In the genomic region with DNA sequence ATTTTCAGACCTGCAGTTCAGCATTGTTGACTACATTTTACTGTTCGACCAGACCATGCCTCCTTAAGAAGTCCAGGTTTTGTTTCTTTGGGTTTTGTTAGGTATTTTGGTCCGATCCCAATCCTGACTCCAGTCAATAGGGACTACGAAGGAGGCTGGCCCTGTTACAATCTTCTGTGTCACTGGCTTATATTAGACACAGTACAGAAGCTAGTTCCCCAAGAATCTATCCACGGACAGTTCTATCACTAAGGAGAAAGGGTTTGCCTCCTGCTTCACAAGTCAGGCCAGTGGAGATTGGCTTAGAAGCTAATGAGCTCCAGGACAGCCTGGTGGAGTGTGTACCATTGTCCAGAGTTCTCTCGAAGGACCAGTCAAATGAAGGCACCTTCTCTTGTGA, we compare ENCODE assay signal across 10 mouse cellular contexts. TPM values are rescaled to one million over a fixed set of nuclear protein-coding genes. Genes with fewer than 3 reads are reported as not detected.
DNase-seq lines count a peak whose midpoint lies in the region; ATAC-seq and TF ChIP-seq lines count a peak whose summit lies in the region.
"Had no signal": no experiment of that assay in that cellular context is flagged by ENCODE, and none has a peak within 500 bp of the region (broad histone marks: within the 10 kb centered on the region; RNA-seq: fewer than 3 reads in every experiment).

No protein-coding gene starts in this region.

- no peak for ATAC-seq in kidney, embryonic 15.5 days (replicated peaks; ENCODE audit: low FRiP score)
- ATAC-seq in intestine, embryonic 16.5 days: no peak
- ATAC-seq in stomach, postnatal 0 days (ENCODE audit: low FRiP score, low TSS enrichment): no peak
- ATAC-seq in forebrain, embryonic 11.5 days (replicated peaks; ENCODE audit: low FRiP score): no peak

- peak overlapping the region; percentile 26; the same call in 1 of the 2 replicates for H3K9ac ChIP-seq in kidney, embryonic 15.5 days
- no peak overlapping the region for H3K9ac ChIP-seq in intestine, embryonic 16.5 days (ENCODE audit: low read depth, low read length)
- H3K9ac ChIP-seq in stomach, postnatal 0 days (ENCODE audit: low read length): no peak overlapping the region
- no peak overlapping the region for H3K9ac ChIP-seq in forebrain, embryonic 11.5 days (ENCODE audit: low read length)
- H3K9ac ChIP-seq: forebrain, embryonic 12.5 days had no signal

- TF ChIP-seq EP300 in stomach, postnatal 0 days (optimal IDR thresholded peaks at IDR 0.05): no peak

- DNase-seq in kidney, adult 2 months: no peak
- DNase-seq in thymus, adult 2 months: no peak
- DNase-seq in thymus, postnatal 36 days: no peak
- DNase-seq in stomach, postnatal 0 days (ENCODE audit: low spot score): no peak
- no peak for DNase-seq in cerebellum, adult 9-10 months
- DNase-seq in forebrain, embryonic 11.5 days (ENCODE audit: low spot score): no peak
- DNase-seq: midbrain, embryonic 14.5 days had no signal

- H3K27me3 ChIP-seq in kidney, embryonic 15.5 days: peaks cover 8% of the 10 kb centered on the region; the same call in 1 of the 2 replicates
- H3K27me3 ChIP-seq in kidney, adult 2 months (replicated peaks; ENCODE audit: control insufficient read depth, insufficient read depth, low read length): no peaks in the 10 kb centered on the region
- no peaks in the 10 kb centered on the region for H3K27me3 ChIP-seq in thymus, adult 2 months (ENCODE audit: control insufficient read depth, insufficient read depth, low read length)
- no peaks in the 10 kb centered on the region; the same call in 1 of the 2 replicates for H3K27me3 ChIP-seq in intestine, embryonic 16.5 days (replicated peaks; ENCODE audit: control insufficient read depth, insufficient read depth, low read length)
- no peaks in the 10 kb centered on the region for H3K27me3 ChIP-seq in stomach, postnatal 0 days (ENCODE audit: control insufficient read depth, insufficient read depth, low read length)
- no peaks in the 10 kb centered on the region for H3K27me3 ChIP-seq in forebrain, embryonic 11.5 days (ENCODE audit: control insufficient read depth, insufficient read depth, low read length)

- no peaks in the 10 kb centered on the region for H3K36me3 ChIP-seq in kidney, embryonic 15.5 days
- H3K36me3 ChIP-seq in kidney, adult 2 months (ENCODE audit: control insufficient read depth, insufficient read depth, low read length): no peaks in the 10 kb centered on the region
- no peaks in the 10 kb centered on the region; the same call in 1 of the 2 replicates for H3K36me3 ChIP-seq in thymus, adult 2 months (ENCODE audit: control insufficient read depth, insufficient read depth, low read length)
- no peaks in the 10 kb centered on the region for H3K36me3 ChIP-seq in intestine, embryonic 16.5 days (ENCODE audit: control insufficient read depth, insufficient read depth, low read length)
- H3K36me3 ChIP-seq in stomach, postnatal 0 days (ENCODE audit: control insufficient read depth, insufficient read depth, low read length): no peaks in the 10 kb centered on the region
- no peaks in the 10 kb centered on the region for H3K36me3 ChIP-seq in forebrain, embryonic 11.5 days (ENCODE audit: control insufficient read depth, insufficient read depth, low read length)
- H3K36me3 ChIP-seq: forebrain, embryonic 12.5 days had no signal

- H3K4me2 ChIP-seq in kidney, embryonic 15.5 days: peak overlapping the region; percentile 79
- H3K4me2 ChIP-seq in intestine, embryonic 16.5 days (ENCODE audit: low read depth, low read length): 0 out of 2 replicates have a peak overlapping the region, but pooled peaks have one; percentile 16
- peak overlapping the region; percentile 52 for H3K4me2 ChIP-seq in stomach, postnatal 0 days (replicated peaks; ENCODE audit: low read depth)
- no peak overlapping the region for H3K4me2 ChIP-seq in forebrain, embryonic 11.5 days (ENCODE audit: low read depth, low read length, severe bottlenecking)
- H3K4me2 ChIP-seq: forebrain, embryonic 12.5 days had no signal

- no peak for TF ChIP-seq CTCF in kidney, adult 2 months (conservative IDR thresholded peaks at IDR 0.05; ENCODE audit: insufficient read depth, insufficient read length, low read depth, low read length)
- TF ChIP-seq CTCF in thymus, adult 2 months (IDR thresholded peaks at IDR 0.05; ENCODE audit: borderline replicate concordance, control insufficient read depth, extremely low read depth, insufficient read depth, low read length, poor library complexity): no peak
- no peak for TF ChIP-seq CTCF in stomach, postnatal 0 days (IDR thresholded peaks at IDR 0.05; ENCODE audit: low read depth)

- peaks cover 25% of the 10 kb centered on the region for H3K4me1 ChIP-seq in kidney, embryonic 15.5 days
- peaks cover 5% of the 10 kb centered on the region; the same call in 1 of the 2 replicates for H3K4me1 ChIP-seq in kidney, adult 2 months (ENCODE audit: control insufficient read depth, insufficient read depth, low read length)
- H3K4me1 ChIP-seq in thymus, adult 2 months (replicated peaks; ENCODE audit: control insufficient read depth, insufficient read depth, low read length): peaks cover 31% of the 10 kb centered on the region
- peaks cover 6% of the 10 kb centered on the region for H3K4me1 ChIP-seq in intestine, embryonic 16.5 days (ENCODE audit: control insufficient read depth, insufficient read depth, low read length)
- H3K4me1 ChIP-seq in stomach, postnatal 0 days (replicated peaks; ENCODE audit: control insufficient read depth, insufficient read depth): 0 out of 2 replicates have a peak, but pooled peaks cover 4% of the 10 kb centered on the region
- H3K4me1 ChIP-seq in forebrain, embryonic 11.5 days (replicated peaks; ENCODE audit: control insufficient read depth, insufficient read depth, low read length): peaks cover 6% of the 10 kb centered on the region

- 80% methylated on average over 5 of the region's 5 CpGs for WGBS in kidney, embryonic 15.5 days
- WGBS in kidney, adult 2 months: 61% methylated on average over 5 of the region's 5 CpGs
- WGBS in thymus, adult 2 months: 4% methylated on average over 5 of the region's 5 CpGs
- 80% methylated on average over 5 of the region's 5 CpGs for WGBS in intestine, embryonic 16.5 days
- WGBS in stomach, postnatal 0 days: 72% methylated on average over 5 of the region's 5 CpGs
- 84% methylated on average over 5 of the region's 5 CpGs for WGBS in forebrain, embryonic 11.5 days

- H3K4me3 ChIP-seq in kidney, embryonic 15.5 days (replicated peaks): peak overlapping the region; percentile 50
- no peak overlapping the region for H3K4me3 ChIP-seq in kidney, adult 2 months (ENCODE audit: insufficient read depth, low read depth, low read length)
- peak overlapping the region; percentile 76 for H3K4me3 ChIP-seq in thymus, adult 2 months (ENCODE audit: control insufficient read depth, insufficient read depth, low read length)
- H3K4me3 ChIP-seq in intestine, embryonic 16.5 days (ENCODE audit: low read length): peak overlapping the region; percentile 44
- peak overlapping the region; percentile 34; the same call in 1 of the 2 replicates for H3K4me3 ChIP-seq in stomach, postnatal 0 days (ENCODE audit: low read depth, low read length)
- no peak overlapping the region for H3K4me3 ChIP-seq in forebrain, embryonic 11.5 days (ENCODE audit: low read depth, low read length)
- H3K4me3 ChIP-seq: forebrain, embryonic 12.5 days had no signal

- no peak overlapping the region for H3K27ac ChIP-seq in kidney, embryonic 15.5 days
- H3K27ac ChIP-seq in kidney, adult 2 months (ENCODE audit: insufficient read depth, low read depth, low read length): no peak overlapping the region
- H3K27ac ChIP-seq in thymus, adult 2 months (ENCODE audit: control insufficient read depth, insufficient read depth, low read length): peak overlapping the region; percentile 77
- H3K27ac ChIP-seq in intestine, embryonic 16.5 days (ENCODE audit: low read length): no peak overlapping the region
- no peak overlapping the region for H3K27ac ChIP-seq in stomach, postnatal 0 days (replicated peaks)
- no peak overlapping the region for H3K27ac ChIP-seq in forebrain, embryonic 11.5 days (ENCODE audit: low read depth, low read length)
- H3K27ac ChIP-seq: forebrain, embryonic 12.5 days had no signal

- TF ChIP-seq POLR2A in kidney, adult 2 months (IDR thresholded peaks at IDR 0.05; ENCODE audit: low read depth, low read length): no peak
- TF ChIP-seq POLR2A in thymus, adult 2 months (IDR thresholded peaks at IDR 0.05; ENCODE audit: control insufficient read depth, extremely low read depth, insufficient read depth, low read length, poor library complexity): no peak

- H3K9me3 ChIP-seq in kidney, embryonic 15.5 days (replicated peaks): no peaks in the 10 kb centered on the region
- no peaks in the 10 kb centered on the region for H3K9me3 ChIP-seq in intestine, embryonic 16.5 days (ENCODE audit: control insufficient read depth, low read length)
- no peaks in the 10 kb centered on the region for H3K9me3 ChIP-seq in stomach, postnatal 0 days (ENCODE audit: control insufficient read depth, low read length)
- H3K9me3 ChIP-seq in forebrain, embryonic 11.5 days (ENCODE audit: control insufficient read depth, low read length): no peaks in the 10 kb centered on the region
- H3K9me3 ChIP-seq: forebrain, embryonic 12.5 days had no signal

RNA-seq across cellular contexts. Expression of gene Nrros, which starts 1.5 kb away (rescaled TPM):
- 17.7 and 17.8 TPM in 2 replicates for polyA plus RNA-seq in kidney, embryonic 15.5 days (2015; fragmentation: Nextera tagmentation; extraction: Ambion mirVana)
- 7.9 and 11.6 TPM in 2 replicates for polyA plus RNA-seq in kidney, adult 2 months (2012; rRNA removed)
- polyA plus RNA-seq in thymus, adult 2 months (2012; rRNA removed): 148 and 157 TPM in 2 replicates
- polyA plus RNA-seq in intestine, embryonic 16.5 days (2015; fragmentation: Nextera tagmentation; extraction: Ambion mirVana): 13.1 and 13.3 TPM in 2 replicates
- polyA plus RNA-seq in stomach, postnatal 0 days (2015; fragmentation: Nextera tagmentation; extraction: Ambion mirVana): 8.2 TPM in 2 replicates
- 6.7 and 7.5 TPM in 2 replicates for polyA plus RNA-seq in forebrain, embryonic 11.5 days (2014; fragmentation: Nextera tagmentation; extraction: Ambion mirVana)

RNA-seq across cellular contexts. Expression of gene Bex6, which starts 15.7 kb away (rescaled TPM):
- polyA plus RNA-seq in kidney, embryonic 15.5 days (2015; fragmentation: Nextera tagmentation; extraction: Ambion mirVana): not detected in 2 replicates
- polyA plus RNA-seq in kidney, adult 2 months (2012; rRNA removed): not detected in 2 replicates
- 0.65 and 0.79 TPM in 2 replicates for polyA plus RNA-seq in thymus, adult 2 months (2012; rRNA removed)
- not detected in 2 replicates for polyA plus RNA-seq in intestine, embryonic 16.5 days (2015; fragmentation: Nextera tagmentation; extraction: Ambion mirVana)
- not detected in 2 replicates for polyA plus RNA-seq in stomach, postnatal 0 days (2015; fragmentation: Nextera tagmentation; extraction: Ambion mirVana)
- polyA plus RNA-seq in forebrain, embryonic 11.5 days (2014; fragmentation: Nextera tagmentation; extraction: Ambion mirVana): 0.35 TPM in 1 of 2 replicates, not detected in the other
- polyA plus RNA-seq: forebrain, embryonic 12.5 days; midbrain, embryonic 14.5 days had no signal

Comparison
In these comparisons a context has a peak if more than half of its experiments do, and no peak if none do; other contexts are left out.
1. H3K4me3 ChIP-seq: peak in kidney, embryonic 15.5 days (single experiment), thymus, adult 2 months (single experiment), intestine, embryonic 16.5 days (single experiment) and stomach, postnatal 0 days (single experiment); none in kidney, adult 2 months (single experiment) and forebrain, embryonic 11.5 days (single experiment).